Mouse (Mus musculus): ENCODE results near the gene Pald1.

The Pald1 gene

DNA sequence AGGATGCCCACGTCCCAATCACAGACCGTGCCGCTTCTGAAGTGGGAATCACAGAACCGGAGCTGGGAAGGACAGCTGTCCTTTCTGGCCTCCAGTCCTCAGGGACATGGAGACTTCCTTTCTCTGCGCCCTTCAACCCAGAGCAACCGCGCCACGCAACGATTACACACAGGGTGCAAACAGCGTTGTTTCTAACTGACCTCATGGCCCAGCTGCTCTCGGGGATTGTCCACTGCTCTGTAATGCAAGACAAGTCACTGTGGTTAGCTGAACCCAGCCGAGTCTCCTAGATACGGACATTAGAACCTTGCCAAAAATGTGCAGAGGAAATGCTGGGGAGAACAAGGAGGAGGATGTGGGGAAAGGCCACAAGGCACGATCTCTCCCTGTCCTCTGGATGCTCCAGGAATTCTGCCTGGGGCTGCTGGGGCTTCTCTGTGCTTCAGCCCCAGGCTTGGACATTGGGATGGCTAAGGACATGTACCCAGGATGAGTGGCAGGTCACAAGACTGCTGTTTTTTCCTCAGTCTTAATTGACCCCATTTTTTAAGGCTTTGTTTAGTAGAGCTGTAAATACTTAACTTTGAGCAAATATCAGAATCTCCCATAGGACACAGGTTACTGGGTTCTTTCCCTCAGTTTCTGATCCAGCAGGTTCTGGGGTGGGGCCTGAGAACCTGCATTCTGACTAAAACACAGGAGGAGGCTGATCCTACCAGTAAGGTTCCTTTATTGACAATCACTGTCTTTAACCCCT lies 105.2 kb downstream of the Pald1 start:
- DNase-seq (ENCODE audit: low read depth, low spot score): no peak

DNA sequence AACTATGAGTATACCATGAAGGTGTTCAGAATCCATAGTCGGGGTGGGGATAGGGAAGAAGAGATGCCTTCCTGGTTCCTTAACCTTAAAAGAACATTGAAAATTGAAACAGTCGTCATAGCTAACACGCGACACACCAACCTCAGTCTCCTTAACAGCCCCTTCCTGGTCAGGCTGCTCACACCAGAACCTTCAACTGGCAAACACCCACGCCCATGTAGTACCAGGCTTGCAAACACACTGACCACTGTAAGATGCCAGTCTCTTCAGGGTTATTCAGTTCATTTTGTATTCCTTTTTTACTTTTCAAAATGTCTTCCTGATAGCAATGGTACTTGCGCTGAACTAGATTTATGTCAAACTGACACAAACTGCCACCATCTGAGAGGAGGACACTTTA lies 106.3 kb downstream of the Pald1 start:
- DNase-seq (ENCODE audit: low read depth, low spot score): no peak

- peak; percentile 30 for DNase-seq (ENCODE audit: low read depth, low spot score)
Observed at GRCm38 (mm10) chr10:61275669-61276110, 107.6 kb downstream of the Pald1 start.

DNA sequence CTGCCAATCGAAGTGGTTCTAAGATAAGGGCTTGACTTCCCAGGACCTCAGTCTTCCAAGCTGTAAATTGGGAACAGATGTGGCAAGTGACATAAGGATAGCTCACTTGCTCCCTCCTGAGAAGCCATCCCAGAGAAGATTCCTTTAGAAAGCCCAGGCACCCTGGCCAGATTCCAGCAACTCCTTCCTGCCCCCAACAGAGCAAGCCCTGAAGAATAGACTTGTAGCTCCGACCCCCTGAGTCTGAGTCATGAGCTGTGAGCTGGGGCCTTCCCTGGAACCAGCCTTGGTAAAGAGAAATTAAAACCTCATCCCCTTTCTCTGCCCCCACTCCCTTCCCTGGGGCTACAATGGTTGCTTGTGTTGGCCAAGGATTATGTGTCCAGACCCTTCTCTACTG lies 108.8 kb downstream of the Pald1 start:
- DNase-seq (ENCODE audit: low read depth, low spot score): no peak

DNA sequence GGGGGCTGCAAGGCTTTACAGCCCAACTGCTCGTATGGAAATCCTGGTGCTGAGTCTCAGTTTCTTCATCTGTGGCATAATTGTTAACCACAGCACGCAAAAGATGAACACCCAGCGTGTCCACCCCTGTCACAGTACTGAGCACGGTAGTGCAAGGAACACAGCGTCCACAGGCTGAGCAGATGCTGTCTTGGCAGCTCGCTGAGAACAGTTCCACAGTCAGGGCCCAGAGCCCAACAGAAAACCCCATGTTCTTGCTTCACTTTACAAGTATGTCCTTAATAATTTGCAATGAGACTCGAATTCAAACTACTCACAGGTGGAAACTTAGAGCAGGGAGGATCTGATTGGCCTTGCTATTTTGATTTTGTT lies 109.5 kb downstream of the Pald1 start:
- no peak for DNase-seq (ENCODE audit: low read depth, low spot score)

DNA sequence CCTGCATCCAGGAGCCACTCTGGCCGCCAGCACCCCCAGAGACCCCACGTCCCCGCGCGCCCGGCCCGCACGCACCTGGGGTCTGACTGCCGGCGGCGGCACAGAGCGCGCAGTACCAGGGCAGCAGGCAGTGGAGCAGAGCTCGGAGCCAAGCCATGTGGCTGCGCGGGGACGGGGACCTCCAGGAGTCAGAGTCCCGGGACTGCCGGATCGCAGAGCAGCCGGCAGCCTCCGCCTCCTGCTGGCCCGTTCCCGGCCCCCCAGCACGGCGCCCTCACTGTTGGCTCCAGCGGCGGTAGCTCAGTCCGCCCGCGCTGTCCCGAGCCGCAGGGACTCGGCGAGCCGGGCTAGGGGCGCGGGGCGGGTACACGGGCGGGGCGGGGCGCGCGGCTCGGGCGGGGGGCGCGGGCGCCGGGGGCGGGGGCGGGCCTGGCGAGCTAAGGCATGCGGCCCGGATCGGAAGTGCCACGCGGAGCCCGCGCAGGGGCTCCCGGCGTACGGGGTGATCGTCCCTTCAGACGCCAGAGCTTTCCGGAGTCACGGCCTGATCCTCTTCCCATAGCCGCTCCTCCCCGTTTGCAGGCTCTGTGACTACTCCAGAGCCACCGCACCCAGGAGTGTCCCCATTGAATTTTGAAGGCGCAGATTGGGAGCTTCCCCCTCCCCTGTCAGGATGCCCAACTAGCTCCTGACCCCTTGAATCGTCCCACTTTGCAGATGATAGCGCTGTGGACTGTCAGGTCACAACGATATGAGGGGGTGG lies 110.1 kb downstream of the Pald1 start, which contains the start of gene Adamts14:
Adamts14 (minus strand) TSS at position 358 of the 763 bp plus-strand sequence.
- no peak for DNase-seq (ENCODE audit: low read depth, low spot score)

DNA sequence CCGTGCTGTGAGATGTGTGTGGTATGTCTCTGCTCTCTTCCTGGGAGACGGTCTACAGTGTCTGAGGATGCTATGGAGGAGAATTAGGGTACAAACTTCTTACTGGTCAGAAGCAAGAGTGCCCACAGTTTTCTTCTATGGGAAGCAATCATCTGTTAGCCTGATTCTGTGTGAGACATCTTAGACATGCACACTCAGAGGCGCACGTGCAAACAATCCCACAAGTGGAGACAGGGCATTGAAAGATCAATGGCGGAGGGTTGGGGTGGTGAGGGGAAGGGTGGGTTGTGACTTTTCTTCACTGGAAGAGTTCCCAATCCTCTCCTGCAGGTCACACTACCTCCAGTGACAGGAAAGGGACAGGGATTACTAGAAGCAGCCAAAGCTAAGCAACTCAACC lies 110.7 kb downstream of the Pald1 start:
- no peak for DNase-seq (ENCODE audit: low read depth, low spot score)

DNA sequence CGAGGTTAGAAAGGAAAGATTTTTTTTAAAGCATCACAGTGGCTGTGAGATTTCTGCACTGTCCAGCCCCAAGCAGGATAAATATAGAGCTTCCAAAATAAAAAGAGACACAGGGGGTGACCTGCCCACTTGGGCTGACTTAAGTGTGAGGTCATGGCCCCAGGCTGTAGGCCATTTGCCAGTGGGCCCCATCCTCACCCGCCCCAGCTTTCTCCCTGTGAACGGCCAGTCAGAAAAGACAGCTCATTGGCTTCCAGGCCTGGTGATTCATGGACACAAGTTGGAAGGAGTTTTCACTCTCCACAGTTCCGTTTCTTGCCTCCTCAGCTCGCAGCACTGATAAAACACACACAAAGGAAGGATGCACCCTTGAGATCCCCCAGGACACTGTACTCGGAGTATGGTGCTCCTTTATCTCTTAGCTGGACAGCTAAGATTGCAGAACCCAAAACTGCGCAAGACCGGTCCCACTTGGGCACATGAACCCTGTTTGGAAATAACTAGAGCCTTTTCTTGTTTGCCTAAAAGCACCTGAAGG lies 111.2 kb downstream of the Pald1 start:
- no peak for DNase-seq (ENCODE audit: low read depth, low spot score)

Data from retina, adult 2 months (tissue).